Mouse (Mus musculus): ENCODE data around the gene Il13. TPM values are rescaled to one million over a fixed set of nuclear protein-coding genes. Genes with fewer than 3 reads are reported as not detected.

Il13 gene
- polyA plus RNA-seq, 1 experiment from 2014 or later, result not detected

DNA sequence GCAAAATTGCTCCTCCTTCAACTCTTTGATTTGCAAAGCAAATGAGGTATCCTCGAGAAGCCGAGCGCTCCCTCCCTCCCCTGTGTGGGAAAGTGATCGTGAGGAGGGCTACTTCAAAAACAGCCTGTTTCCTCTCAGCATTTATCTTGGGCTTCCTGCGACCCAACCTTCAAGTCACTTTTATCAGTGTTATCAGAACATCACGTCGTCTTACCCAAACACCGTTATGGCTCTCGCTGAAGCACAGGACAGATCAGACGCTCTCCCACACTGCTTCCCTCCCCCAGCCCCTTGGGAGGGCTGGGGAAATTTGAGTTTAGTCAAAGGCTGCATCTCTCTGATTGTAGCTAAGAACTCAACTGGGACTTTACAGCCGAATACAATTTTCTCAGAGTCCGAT is 28.9 kb downstream of the Il13 start:
- WGBS, result 7% methylated on average over 12 of the region's 12 CpGs
- no peak overlapping the region for H3K27ac ChIP-seq
- peak overlapping the region; percentile 19; the same call in 1 of the 2 replicates for H3K4me3 ChIP-seq
- no peaks in the 10 kb centered on the region for H3K9me3 ChIP-seq
- peaks cover 5% of the 10 kb centered on the region; the same call in 1 of the 2 replicates for H3K27me3 ChIP-seq (ENCODE audit: poor library complexity, severe bottlenecking)
- H3K36me3 ChIP-seq (replicated peaks), result peaks cover 18% of the 10 kb centered on the region
- H3K4me1 ChIP-seq, result peaks cover 17% of the 10 kb centered on the region
- no peak for DNase-seq (ENCODE audit: extremely low spot score, low spot score)

DNA sequence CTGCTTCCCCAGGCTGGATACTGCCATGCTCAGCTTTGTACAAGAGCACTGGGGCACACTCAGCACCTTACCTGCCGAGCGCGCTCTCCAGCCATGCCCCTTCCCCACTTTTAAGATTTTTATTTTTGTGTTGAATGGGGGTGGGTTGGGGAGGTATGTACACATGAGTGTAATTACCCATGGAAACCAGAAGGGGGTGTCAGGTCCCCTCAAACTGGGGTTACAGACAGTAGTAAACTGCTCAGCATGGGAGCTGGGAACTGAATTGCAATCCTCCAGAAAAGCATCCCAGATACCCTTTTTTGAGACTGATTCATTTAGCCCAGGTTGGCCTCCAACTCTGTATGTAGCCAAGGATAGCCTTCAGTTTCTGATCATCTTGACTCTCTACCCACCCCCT is 29.5 kb downstream of the Il13 start:
- H3K27me3 ChIP-seq (ENCODE audit: poor library complexity, severe bottlenecking), result peaks cover 5% of the 10 kb centered on the region; the same call in 1 of the 2 replicates
- no peak overlapping the region for H3K27ac ChIP-seq
- 88% methylated on average over 3 of the region's 3 CpGs for WGBS
- peaks cover 17% of the 10 kb centered on the region for H3K4me1 ChIP-seq
- peaks cover 24% of the 10 kb centered on the region for H3K36me3 ChIP-seq (replicated peaks)
- no peaks in the 10 kb centered on the region for H3K9me3 ChIP-seq
- H3K4me3 ChIP-seq, result no peak overlapping the region
- no peak for DNase-seq (ENCODE audit: extremely low spot score, low spot score)

DNA sequence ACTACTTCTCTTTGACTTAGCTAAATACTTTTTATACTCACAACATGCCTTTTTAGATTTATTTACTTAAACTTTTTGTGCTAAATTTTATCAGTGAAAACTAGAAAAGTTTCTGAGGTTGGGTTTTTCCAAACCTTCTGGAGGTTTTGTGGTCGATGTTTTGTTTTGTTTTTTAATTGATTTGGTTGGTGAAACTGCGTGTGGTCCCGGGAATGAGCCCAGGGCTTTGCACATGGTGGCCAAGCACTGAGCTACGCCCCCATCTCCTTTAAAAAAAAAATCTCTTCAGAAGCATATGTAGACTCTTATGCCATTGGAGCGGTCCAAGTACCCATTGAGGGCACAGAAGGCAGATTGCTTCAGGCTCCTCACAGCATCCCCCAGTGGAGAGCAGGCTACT is 43.4 kb downstream of the Il13 start:
- 92% methylated on average over 5 of the region's 5 CpGs for WGBS
- no peaks in the 10 kb centered on the region for H3K9me3 ChIP-seq
- H3K27ac ChIP-seq, result no peak overlapping the region
- no peak for DNase-seq (ENCODE audit: extremely low spot score, low spot score)
- no peaks in the 10 kb centered on the region for H3K4me1 ChIP-seq
- no peak overlapping the region for H3K4me3 ChIP-seq
- H3K27me3 ChIP-seq (ENCODE audit: poor library complexity, severe bottlenecking), result no peaks in the 10 kb centered on the region
- H3K36me3 ChIP-seq (replicated peaks), result peaks cover 94% of the 10 kb centered on the region

DNA sequence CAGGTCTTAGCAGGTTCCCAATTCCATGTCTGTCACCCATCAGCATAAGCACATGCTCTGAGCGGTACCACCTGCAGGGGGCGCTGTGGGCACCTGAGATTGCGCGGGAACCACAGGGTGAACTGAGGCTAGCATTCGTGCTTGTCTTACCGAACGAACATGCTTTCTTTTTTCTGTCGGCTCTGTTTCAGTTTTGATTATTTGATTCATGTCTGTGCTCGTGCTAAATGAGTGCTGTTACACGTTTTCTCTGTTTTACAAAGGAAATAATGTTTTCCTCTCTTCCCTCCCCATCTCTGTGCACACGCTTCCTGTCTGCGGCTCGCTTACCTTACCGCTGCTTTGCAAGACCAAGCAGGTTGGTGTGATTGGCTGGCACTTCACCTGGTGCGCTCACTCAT is 44.1 kb downstream of the Il13 start:
- Histone ChIP-seq H3K4me3 (no peak overlapping the region; the same call in 1 of the 2 replicates), H3K9me3 (no peaks in the 10 kb centered on the region), H3K36me3 (replicated peaks) (peaks cover 95% of the 10 kb centered on the region), H3K4me1 (no peaks in the 10 kb centered on the region), H3K27ac (no peak overlapping the region), H3K27me3 (ENCODE audit: poor library complexity, severe bottlenecking) (no peaks in the 10 kb centered on the region)
- DNase-seq (ENCODE audit: extremely low spot score, low spot score), result peak; percentile 55
- WGBS, result 46% methylated on average over 15 of the region's 15 CpGs

DNA sequence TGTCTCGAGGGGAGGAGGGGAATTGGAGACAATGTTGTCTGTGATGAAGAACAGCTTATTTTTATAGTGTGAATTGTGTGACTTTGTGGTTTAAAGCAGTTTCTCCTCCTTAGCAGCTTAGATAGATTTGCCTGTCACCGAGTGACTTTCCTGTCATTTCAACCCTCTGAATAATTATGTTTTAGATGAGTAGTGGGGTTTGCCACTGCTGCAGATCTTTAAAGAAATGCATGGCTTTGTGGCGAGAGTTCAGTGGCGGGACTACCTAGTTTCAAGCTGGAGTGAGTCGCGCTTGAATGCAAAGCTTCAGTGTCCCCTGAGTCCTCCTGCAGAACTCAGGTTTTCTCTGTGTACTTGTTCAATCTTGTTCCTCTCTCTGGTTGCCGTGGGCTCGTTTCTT is 46.2 kb downstream of the Il13 start:
- WGBS, result 88% methylated on average over 8 of the region's 8 CpGs
- no peaks in the 10 kb centered on the region for H3K4me1 ChIP-seq
- DNase-seq (ENCODE audit: extremely low spot score, low spot score), result no peak
- H3K27ac ChIP-seq, result no peak overlapping the region
- H3K9me3 ChIP-seq, result no peaks in the 10 kb centered on the region
- no peak overlapping the region for H3K4me3 ChIP-seq
- H3K27me3 ChIP-seq (ENCODE audit: poor library complexity, severe bottlenecking), result no peaks in the 10 kb centered on the region
- H3K36me3 ChIP-seq (replicated peaks), result peaks cover 93% of the 10 kb centered on the region

DNA sequence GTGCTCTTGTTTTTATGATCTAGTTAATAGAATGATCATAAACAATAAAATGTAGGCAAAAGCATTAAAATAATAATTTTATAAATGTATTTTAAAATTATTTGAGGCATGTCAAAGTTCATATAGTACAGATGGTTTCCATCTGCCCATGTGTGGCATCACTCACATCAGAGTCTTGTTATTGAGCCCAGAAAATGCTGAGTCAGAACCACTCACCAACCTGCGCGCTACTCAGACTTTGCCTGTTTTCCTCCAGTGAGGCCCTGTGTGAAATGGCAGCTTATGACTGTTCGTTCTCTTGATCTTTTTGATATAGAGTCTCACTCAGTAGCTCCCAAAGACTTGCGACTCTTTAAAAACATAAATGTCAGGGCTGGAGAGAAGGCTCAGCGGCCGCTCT is 49.0 kb downstream of the Il13 start:
- Histone ChIP-seq H3K4me3 (no peak overlapping the region), H3K27ac (no peak overlapping the region), H3K36me3 (replicated peaks) (peaks cover 86% of the 10 kb centered on the region), H3K4me1 (no peaks in the 10 kb centered on the region), H3K27me3 (ENCODE audit: poor library complexity, severe bottlenecking) (no peaks in the 10 kb centered on the region), H3K9me3 (no peaks in the 10 kb centered on the region)
- DNase-seq (ENCODE audit: extremely low spot score, low spot score), result no peak
- WGBS, result 95% methylated on average over 6 of the region's 6 CpGs

DNA sequence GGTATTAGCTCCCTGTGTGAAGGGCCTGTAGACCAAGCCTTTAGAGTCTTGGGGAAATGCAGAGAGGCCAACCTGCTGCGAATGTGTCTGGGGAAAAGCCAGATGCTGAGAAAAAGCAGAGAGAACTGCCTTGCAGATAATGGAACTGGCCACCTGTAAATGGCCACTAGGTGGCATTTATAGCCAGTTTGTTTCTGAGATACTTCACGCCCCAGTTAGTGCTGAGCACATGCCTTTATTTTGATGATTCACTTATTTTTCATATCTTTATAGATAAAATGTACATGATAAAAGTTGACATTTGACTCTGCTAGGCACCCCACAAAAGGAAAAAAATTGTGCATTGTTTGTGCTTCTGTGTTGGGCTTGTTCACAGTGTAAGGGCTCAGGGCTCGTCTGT is 49.7 kb downstream of the Il13 start:
- DNase-seq (ENCODE audit: extremely low spot score, low spot score), result no peak
- H3K36me3 ChIP-seq (replicated peaks), result peaks cover 88% of the 10 kb centered on the region

DNA sequence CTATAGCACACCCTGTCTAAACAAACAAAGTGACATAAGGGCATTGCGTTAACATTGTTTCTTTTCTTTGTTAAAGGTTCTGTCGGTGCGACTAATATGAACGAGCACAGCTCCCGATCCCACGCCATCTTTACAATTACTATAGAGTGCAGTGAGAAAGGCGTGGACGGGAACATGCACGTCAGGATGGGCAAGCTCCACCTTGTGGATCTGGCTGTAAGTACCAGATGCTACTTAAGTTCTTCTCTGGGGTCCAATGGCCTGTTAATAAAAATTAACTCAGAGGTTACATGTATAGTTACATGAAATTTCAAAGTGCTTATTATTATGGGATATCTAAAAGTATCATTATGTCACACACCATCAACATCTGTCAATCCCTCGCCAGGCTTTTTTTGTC is 51.4 kb downstream of the Il13 start:
- Histone ChIP-seq H3K4me1 (no peaks in the 10 kb centered on the region), H3K36me3 (replicated peaks) (peaks cover 86% of the 10 kb centered on the region), H3K27ac (no peak overlapping the region), H3K27me3 (ENCODE audit: poor library complexity, severe bottlenecking) (no peaks in the 10 kb centered on the region), H3K9me3 (no peaks in the 10 kb centered on the region), H3K4me3 (no peak overlapping the region)
- WGBS, result 85% methylated on average over 10 of the region's 10 CpGs
- DNase-seq (ENCODE audit: extremely low spot score, low spot score), result no peak

More for the DNA sequence above, 49.7 kb downstream of the Il13 start:
- H3K27ac ChIP-seq, result no peak overlapping the region
- no peaks in the 10 kb centered on the region for H3K9me3 ChIP-seq
- WGBS, result 71% methylated on average over 3 of the region's 3 CpGs
- no peaks in the 10 kb centered on the region for H3K27me3 ChIP-seq (ENCODE audit: poor library complexity, severe bottlenecking)
- no peak overlapping the region for H3K4me3 ChIP-seq
- no peaks in the 10 kb centered on the region for H3K4me1 ChIP-seq

Other genes starting within 250 kb of the Il13 start
- 0.32 TPM in 1 of 2 replicates, not detected in the other for gene Leap2, start 211.5 kb downstream of the Il13 start, polyA plus RNA-seq (2016; fragmentation: Nextera tagmentation; extraction: Ambion mirVana)
- gene Uqcrq, start 203.9 kb downstream of the Il13 start, polyA plus RNA-seq (2016; fragmentation: Nextera tagmentation; extraction: Ambion mirVana), result 590 and 612 TPM in 2 replicates
- 1.1 and 2.0 TPM in 2 replicates for gene Gdf9, start 203.7 kb downstream of the Il13 start, polyA plus RNA-seq (2016; fragmentation: Nextera tagmentation; extraction: Ambion mirVana)
- gene Gm10447, start 177.6 kb downstream of the Il13 start, polyA plus RNA-seq (2016; fragmentation: Nextera tagmentation; extraction: Ambion mirVana), result not detected in 2 replicates
- 1.2 and 1.7 TPM in 2 replicates for gene Shroom1, start 177.5 kb downstream of the Il13 start, polyA plus RNA-seq (2016; fragmentation: Nextera tagmentation; extraction: Ambion mirVana)
- gene Gm9837, start 164.2 kb downstream of the Il13 start, polyA plus RNA-seq (2016; fragmentation: Nextera tagmentation; extraction: Ambion mirVana), result not detected in 2 replicates
- 0.30 TPM in 1 of 2 replicates, not detected in the other for gene Gm9945, start 154.5 kb downstream of the Il13 start, polyA plus RNA-seq (2016; fragmentation: Nextera tagmentation; extraction: Ambion mirVana)
- gene Sowaha, start 154.4 kb downstream of the Il13 start, polyA plus RNA-seq (2016; fragmentation: Nextera tagmentation; extraction: Ambion mirVana), result 0.46 and 0.97 TPM in 2 replicates
- 22.7 and 22.9 TPM in 2 replicates for gene Sept8, start 115.4 kb downstream of the Il13 start, polyA plus RNA-seq (2016; fragmentation: Nextera tagmentation; extraction: Ambion mirVana)
- gene Kif3a, start 67.3 kb downstream of the Il13 start, polyA plus RNA-seq (2016; fragmentation: Nextera tagmentation; extraction: Ambion mirVana), result 78.4 and 82.2 TPM in 2 replicates
- 0.77 and 0.96 TPM in 2 replicates for gene Il4, start 16.0 kb downstream of the Il13 start, polyA plus RNA-seq (2016; fragmentation: Nextera tagmentation; extraction: Ambion mirVana)
- 27.4 and 27.8 TPM in 2 replicates for gene Rad50, start 72.6 kb upstream of the Il13 start, polyA plus RNA-seq (2016; fragmentation: Nextera tagmentation; extraction: Ambion mirVana)
- 0.11 TPM in 1 of 2 replicates, not detected in the other for gene Il5, start 86.1 kb upstream of the Il13 start, polyA plus RNA-seq (2016; fragmentation: Nextera tagmentation; extraction: Ambion mirVana)
- gene Irf1, start 135.3 kb upstream of the Il13 start, polyA plus RNA-seq (2016; fragmentation: Nextera tagmentation; extraction: Ambion mirVana), result 3.7 and 4.9 TPM in 2 replicates
- gene Gm17334, start 138.5 kb upstream of the Il13 start, polyA plus RNA-seq (2016; fragmentation: Nextera tagmentation; extraction: Ambion mirVana), result not detected in 2 replicates
- gene Gm12216, start 224.6 kb upstream of the Il13 start, polyA plus RNA-seq (2016; fragmentation: Nextera tagmentation; extraction: Ambion mirVana), result 0.16 TPM in 1 of 2 replicates, not detected in the other

Measured in forebrain, embryonic 10.5 days (tissue).